17 mouse cellular contexts compared by ENCODE assay signal in the genomic region with DNA sequence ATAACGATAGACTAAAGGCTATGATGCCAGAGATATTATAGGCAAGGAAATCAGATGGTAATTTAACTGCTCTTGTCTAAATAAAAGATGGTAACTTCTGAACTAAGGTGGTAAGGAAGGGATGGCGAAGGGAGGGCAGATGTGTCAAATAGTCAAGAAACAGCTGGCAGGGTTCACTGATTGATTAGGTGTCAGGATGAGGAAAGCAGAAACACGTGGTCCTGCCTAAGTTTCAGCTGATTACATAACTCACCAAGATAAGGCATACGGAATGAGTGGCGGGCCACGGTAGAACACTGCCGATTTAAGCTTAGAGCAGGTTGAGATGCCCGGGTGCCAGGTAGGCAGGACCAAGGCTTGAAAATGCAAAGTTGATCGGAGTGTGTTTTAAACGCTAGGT.
"Had no signal": no experiment of that assay in that cellular context is flagged by ENCODE, and none has a peak within 500 bp of the region (broad histone marks: within the 10 kb centered on the region; RNA-seq: fewer than 3 reads in every experiment).

No protein-coding gene starts in this region.

- H3K4me3 ChIP-seq: liver, embryonic 12.5 days; lung, embryonic 15.5 days; megakaryocyte, embryonic 14.5 days; midbrain, embryonic 13.5 days; midbrain, embryonic 15.5 days; neural tube, embryonic 13.5 days; neural tube, embryonic 15.5 days had no signal

- H3K9me3 ChIP-seq: liver, embryonic 12.5 days; lung, embryonic 15.5 days; midbrain, embryonic 15.5 days; neural tube, embryonic 13.5 days; neural tube, embryonic 15.5 days had no signal

- H3K27ac ChIP-seq: liver, embryonic 12.5 days; liver, embryonic 14.5 days; lung, embryonic 15.5 days; macrophage; midbrain, embryonic 13.5 days; midbrain, embryonic 15.5 days; neural tube, embryonic 13.5 days; neural tube, embryonic 15.5 days had no signal

- H3K36me3 ChIP-seq: liver, embryonic 12.5 days; lung, embryonic 15.5 days; midbrain, embryonic 13.5 days; midbrain, embryonic 15.5 days; neural tube, embryonic 13.5 days; neural tube, embryonic 15.5 days had no signal

- H3K4me1 ChIP-seq: liver, embryonic 12.5 days; lung, embryonic 15.5 days; megakaryocyte, embryonic 14.5 days had no signal

- DNase-seq: retina, postnatal 1 day; right cerebral cortex, adult 18-20 months; right cerebral cortex, postnatal 25 days; right cerebral cortex, postnatal 4 days; spleen, adult 18-20 months; thymus, adult 18-20 months; thymus, postnatal 14 days; thymus, postnatal 36 days had no signal

- H3K27me3 ChIP-seq: liver, embryonic 12.5 days; lung, embryonic 15.5 days; megakaryocyte, embryonic 14.5 days; midbrain, embryonic 15.5 days had no signal
